Mouse (Mus musculus): ENCODE data around the gene Nme3. TPM values are rescaled to one million over a fixed set of nuclear protein-coding genes. Genes with fewer than 3 reads are reported as not detected.

Nme3 gene
- polyA plus RNA-seq, 1 experiment from 2014 or later, result 37.8 TPM

- DNase-seq (peak; percentile 98), ATAC-seq (peak; percentile 96)
- Histone ChIP-seq H3K27me3 (ENCODE audit: insufficient read depth, low read length) (no peaks in the 10 kb centered on the region), H3K9me3 (ENCODE audit: low read length) (no peaks in the 10 kb centered on the region), H3K36me3 (replicated peaks; ENCODE audit: insufficient read depth, low read length) (peaks cover 63% of the 10 kb centered on the region), H3K4me3 (ENCODE audit: low read depth, low read length) (peak within 1 kb of the TSS; percentile 98), H3K27ac (ENCODE audit: low read depth) (peak within 1 kb of the TSS; percentile 97), H3K4me2 (ENCODE audit: low read depth, low read length) (peak within 1 kb of the TSS; percentile 95), H3K4me1 (ENCODE audit: insufficient read depth) (peaks cover 23% of the 10 kb centered on the region), H3K9ac (replicated peaks) (peak within 1 kb of the TSS; percentile 98)
- peak; percentile 85 for TF ChIP-seq EP300 (IDR thresholded peaks at IDR 0.05; ENCODE audit: low read depth)
- peak; percentile 49 for TF ChIP-seq CTCF (IDR thresholded peaks at IDR 0.05; ENCODE audit: low read depth)
- WGBS (ENCODE audit: insufficient replicate concordance), result under 1% methylated on average over 69 of the region's 69 CpGs
Observed at GRCm38 (mm10) chr17:24886134-24886931, 10.0 kb upstream of the Nme3 start, which contains the start of the genes Nubp2 and Spsb3. Gene Nubp2 (minus strand): TSS chr17:24886349. Gene Spsb3 (plus strand): TSS chr17:24886643.

DNA sequence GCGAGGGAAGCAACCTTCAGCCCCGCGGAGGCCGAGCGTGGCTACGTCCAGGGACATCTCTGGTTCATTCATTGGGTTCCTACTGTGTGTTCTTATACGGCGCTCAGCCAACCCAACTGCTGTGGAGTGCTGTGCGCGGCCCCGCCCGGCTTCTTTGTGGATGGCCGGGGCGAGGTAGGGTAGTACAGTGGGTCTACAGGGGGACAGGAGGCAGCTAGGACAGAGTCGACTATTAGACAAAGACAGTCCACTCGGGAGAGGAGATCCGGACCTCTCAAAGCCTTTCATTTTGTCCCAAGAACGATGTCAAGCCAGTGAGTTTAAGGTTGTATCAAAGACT, 9.4 kb upstream of the Nme3 start:
- Histone ChIP-seq H3K36me3 (replicated peaks; ENCODE audit: insufficient read depth, low read length) (peaks cover 68% of the 10 kb centered on the region), H3K4me1 (ENCODE audit: insufficient read depth) (peaks cover 23% of the 10 kb centered on the region)

GRCm38 (mm10) chr17:24887291-24888080, 8.8 kb upstream of the Nme3 start:
- DNase-seq, result no peak
- Histone ChIP-seq H3K9ac (replicated peaks) (peak overlapping the region; percentile 98), H3K4me2 (ENCODE audit: low read depth, low read length) (peak overlapping the region; percentile 85), H3K36me3 (replicated peaks; ENCODE audit: insufficient read depth, low read length) (peaks cover 68% of the 10 kb centered on the region), H3K27me3 (ENCODE audit: insufficient read depth, low read length) (no peaks in the 10 kb centered on the region), H3K4me3 (ENCODE audit: low read depth, low read length) (peak overlapping the region; percentile 98), H3K27ac (ENCODE audit: low read depth) (peak overlapping the region; percentile 97), H3K9me3 (ENCODE audit: low read length) (no peaks in the 10 kb centered on the region), H3K4me1 (ENCODE audit: insufficient read depth) (peaks cover 23% of the 10 kb centered on the region)
- no peak for ATAC-seq
- 61% methylated on average over 18 of the region's 18 CpGs for WGBS (ENCODE audit: insufficient replicate concordance)
- no peak for TF ChIP-seq EP300 (IDR thresholded peaks at IDR 0.05; ENCODE audit: low read depth)
- no peak for TF ChIP-seq CTCF (IDR thresholded peaks at IDR 0.05; ENCODE audit: low read depth)

More for the DNA sequence above, 9.4 kb upstream of the Nme3 start:
- TF ChIP-seq EP300 (IDR thresholded peaks at IDR 0.05; ENCODE audit: low read depth), result no peak
- TF ChIP-seq CTCF (IDR thresholded peaks at IDR 0.05; ENCODE audit: low read depth), result no peak
- peak overlapping the region; percentile 98 for H3K4me3 ChIP-seq (ENCODE audit: low read depth, low read length)
- peak overlapping the region; percentile 98 for H3K9ac ChIP-seq (replicated peaks)
- DNase-seq, result no peak
- peak overlapping the region; percentile 85 for H3K4me2 ChIP-seq (ENCODE audit: low read depth, low read length)
- no peaks in the 10 kb centered on the region for H3K9me3 ChIP-seq (ENCODE audit: low read length)
- WGBS (ENCODE audit: insufficient replicate concordance), result under 1% methylated on average over 18 of the region's 18 CpGs
- peak overlapping the region; percentile 97 for H3K27ac ChIP-seq (ENCODE audit: low read depth)
- no peaks in the 10 kb centered on the region for H3K27me3 ChIP-seq (ENCODE audit: insufficient read depth, low read length)
- ATAC-seq, result peak; percentile 41

GRCm38 (mm10) chr17:24888862-24889261, 7.4 kb upstream of the Nme3 start:
- H3K4me2 ChIP-seq (ENCODE audit: low read depth, low read length), result peak overlapping the region; percentile 85; the same call in 1 of the 2 replicates
- H3K27me3 ChIP-seq (ENCODE audit: insufficient read depth, low read length), result no peaks in the 10 kb centered on the region
- no peak for ATAC-seq
- no peaks in the 10 kb centered on the region for H3K9me3 ChIP-seq (ENCODE audit: low read length)
- no peak overlapping the region for H3K4me3 ChIP-seq (ENCODE audit: low read depth, low read length)
- no peak for DNase-seq
- H3K27ac ChIP-seq (ENCODE audit: low read depth), result no peak overlapping the region
- WGBS (ENCODE audit: insufficient replicate concordance), result 88% methylated on average over 3 of the region's 3 CpGs
- peaks cover 26% of the 10 kb centered on the region for H3K4me1 ChIP-seq (ENCODE audit: insufficient read depth)
- 0 out of 2 replicates have a peak overlapping the region, but pooled peaks have one; percentile 6 for H3K9ac ChIP-seq (replicated peaks)
- peaks cover 67% of the 10 kb centered on the region for H3K36me3 ChIP-seq (replicated peaks; ENCODE audit: insufficient read depth, low read length)
- TF ChIP-seq EP300 (IDR thresholded peaks at IDR 0.05; ENCODE audit: low read depth) (no peak), CTCF (IDR thresholded peaks at IDR 0.05; ENCODE audit: low read depth) (no peak)

DNA sequence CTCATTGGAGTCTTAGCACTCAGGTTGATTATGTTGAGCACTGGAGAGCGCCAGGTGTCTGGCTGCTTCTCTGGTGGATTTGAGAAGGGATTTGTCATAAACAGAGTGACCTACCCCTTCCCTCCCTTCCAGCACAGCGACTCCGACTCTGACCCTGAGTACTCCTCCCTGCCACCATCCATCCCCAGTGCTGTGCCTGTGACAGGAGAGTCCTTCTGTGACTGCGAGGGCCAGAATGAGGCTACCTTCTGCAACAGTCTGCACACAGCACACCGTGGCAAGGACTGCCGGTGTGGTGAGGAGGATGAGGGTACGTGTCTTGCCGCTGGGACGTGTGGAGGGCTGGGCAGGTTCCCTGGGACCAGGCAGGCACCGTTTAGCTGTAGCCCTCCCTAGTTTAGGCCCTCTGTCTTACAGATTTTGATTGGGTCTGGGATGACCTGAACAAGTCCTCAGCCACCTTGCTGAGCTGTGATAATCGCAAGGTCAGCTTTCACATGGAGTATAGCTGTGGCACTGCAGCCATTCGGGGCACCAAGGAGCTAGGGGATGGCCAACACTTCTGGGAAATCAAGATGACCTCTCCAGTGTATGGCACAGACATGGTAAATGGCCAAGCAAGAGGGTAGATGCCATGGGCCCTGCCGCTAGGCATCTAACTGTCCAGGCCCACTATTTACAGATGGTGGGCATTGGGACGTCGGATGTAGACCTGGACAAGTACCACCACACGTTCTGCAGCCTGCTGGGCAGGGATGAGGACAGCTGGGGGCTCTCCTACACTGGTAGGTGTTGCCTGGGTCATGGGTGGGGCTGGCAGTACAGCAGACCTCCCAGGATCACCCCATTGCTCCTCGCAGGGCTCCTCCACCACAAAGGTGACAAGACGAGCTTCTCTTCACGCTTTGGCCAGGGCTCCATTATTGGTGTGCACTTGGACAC, 5.9 kb upstream of the Nme3 start:
- Histone ChIP-seq H3K4me2 (ENCODE audit: low read depth, low read length) (no peak overlapping the region), H3K27me3 (ENCODE audit: insufficient read depth, low read length) (no peaks in the 10 kb centered on the region), H3K36me3 (replicated peaks; ENCODE audit: insufficient read depth, low read length) (peaks cover 58% of the 10 kb centered on the region), H3K4me1 (ENCODE audit: insufficient read depth) (peaks cover 28% of the 10 kb centered on the region), H3K27ac (ENCODE audit: low read depth) (no peak overlapping the region), H3K4me3 (ENCODE audit: low read depth, low read length) (no peak overlapping the region), H3K9me3 (ENCODE audit: low read length) (no peaks in the 10 kb centered on the region), H3K9ac (replicated peaks) (no peak overlapping the region)
- 85% methylated on average over 19 of the region's 19 CpGs for WGBS (ENCODE audit: insufficient replicate concordance)
- no peak for ATAC-seq
- TF ChIP-seq EP300 (IDR thresholded peaks at IDR 0.05; ENCODE audit: low read depth) (no peak), CTCF (IDR thresholded peaks at IDR 0.05; ENCODE audit: low read depth) (no peak)
- no peak for DNase-seq
